In genomic region chr10:13850071-13850470, GRCm38 (mm10) we compare ENCODE assay signal across 25 mouse cellular contexts. TPM values are rescaled to one million over a fixed set of nuclear protein-coding genes. Genes with fewer than 3 reads are reported as not detected.
DNase-seq lines count a peak whose midpoint lies in the region; ATAC-seq and TF ChIP-seq lines count a peak whose summit lies in the region.
"Had no signal": no experiment of that assay in that cellular context is flagged by ENCODE, and none has a peak within 500 bp of the region (broad histone marks: within the 10 kb centered on the region; RNA-seq: fewer than 3 reads in every experiment).

No protein-coding gene starts in this region.

- H3K27ac ChIP-seq in cerebellum, adult 2 months (ENCODE audit: insufficient read depth, low read length): 0 out of 2 replicates have a peak overlapping the region, but pooled peaks have one; percentile 39
- peak overlapping the region; percentile 45 for H3K27ac ChIP-seq in hindbrain, embryonic 13.5 days
- no peak overlapping the region for H3K27ac ChIP-seq in hindbrain, embryonic 16.5 days (ENCODE audit: low read depth, low read length)
- no peak overlapping the region for H3K27ac ChIP-seq in intestine, embryonic 14.5 days (ENCODE audit: low read depth)
- H3K27ac ChIP-seq: heart, embryonic 10.5 days; hindbrain, embryonic 15.5 days; limb, embryonic 13.5 days; liver, embryonic 12.5 days had no signal

- no peak for TF ChIP-seq POLR2A in cerebellum, adult 2 months (IDR thresholded peaks at IDR 0.05; ENCODE audit: borderline replicate concordance, insufficient read depth, low read length)

- H3K27me3 ChIP-seq in cerebellum, adult 2 months (ENCODE audit: control insufficient read depth, insufficient read depth, low read length): no peaks in the 10 kb centered on the region
- H3K27me3 ChIP-seq in hindbrain, embryonic 13.5 days: no peaks in the 10 kb centered on the region
- H3K27me3 ChIP-seq in hindbrain, embryonic 16.5 days (replicated peaks; ENCODE audit: control insufficient read depth, insufficient read depth, low read length): no peaks in the 10 kb centered on the region
- no peaks in the 10 kb centered on the region for H3K27me3 ChIP-seq in intestine, embryonic 14.5 days (replicated peaks; ENCODE audit: control insufficient read depth, insufficient read depth, low read length)
- H3K27me3 ChIP-seq: hindbrain, embryonic 15.5 days; limb, embryonic 13.5 days; liver, embryonic 12.5 days had no signal

- H3K4me3 ChIP-seq in cerebellum, adult 2 months (replicated peaks; ENCODE audit: insufficient read depth, low read depth, low read length): no peak overlapping the region
- no peak overlapping the region for H3K4me3 ChIP-seq in hindbrain, embryonic 13.5 days
- H3K4me3 ChIP-seq in hindbrain, embryonic 16.5 days (ENCODE audit: low read length): no peak overlapping the region
- no peak overlapping the region for H3K4me3 ChIP-seq in intestine, embryonic 14.5 days (ENCODE audit: low read depth, low read length)
- H3K4me3 ChIP-seq: embryonic facial prominence, embryonic 10.5 days; heart, embryonic 10.5 days; hindbrain, embryonic 15.5 days; limb, embryonic 13.5 days; liver, embryonic 12.5 days had no signal

- H3K4me1 ChIP-seq in cerebellum, adult 2 months (ENCODE audit: control insufficient read depth, insufficient read depth, low read length): peaks cover under 1% of the 10 kb centered on the region; the same call in 1 of the 2 replicates
- H3K4me1 ChIP-seq in hindbrain, embryonic 13.5 days (replicated peaks): peaks cover 9% of the 10 kb centered on the region
- H3K4me1 ChIP-seq in hindbrain, embryonic 16.5 days (ENCODE audit: control insufficient read depth, insufficient read depth, low read depth, low read length): peaks cover 4% of the 10 kb centered on the region; the same call in 1 of the 2 replicates
- no peaks in the 10 kb centered on the region for H3K4me1 ChIP-seq in intestine, embryonic 14.5 days (replicated peaks; ENCODE audit: control insufficient read depth, insufficient read depth, low read length)

- no peaks in the 10 kb centered on the region for H3K9me3 ChIP-seq in hindbrain, embryonic 13.5 days
- H3K9me3 ChIP-seq in hindbrain, embryonic 16.5 days (ENCODE audit: control insufficient read depth, low read length): no peaks in the 10 kb centered on the region
- H3K9me3 ChIP-seq in intestine, embryonic 14.5 days (ENCODE audit: control insufficient read depth, low read length): no peaks in the 10 kb centered on the region
- H3K9me3 ChIP-seq: embryonic facial prominence, embryonic 10.5 days; heart, embryonic 10.5 days; hindbrain, embryonic 15.5 days; liver, embryonic 12.5 days had no signal

- WGBS in cerebellum, adult 2 months: 16% methylated on average over 3 of the region's 3 CpGs
- 19% methylated on average over 3 of the region's 3 CpGs for WGBS in hindbrain, embryonic 13.5 days
- 21% methylated on average over 3 of the region's 3 CpGs for WGBS in hindbrain, embryonic 16.5 days
- WGBS in intestine, embryonic 14.5 days: 28% methylated on average over 3 of the region's 3 CpGs

- H3K4me2 ChIP-seq in hindbrain, embryonic 13.5 days: no peak overlapping the region
- H3K4me2 ChIP-seq in hindbrain, embryonic 16.5 days (ENCODE audit: low read length): no peak overlapping the region
- no peak overlapping the region for H3K4me2 ChIP-seq in intestine, embryonic 14.5 days (ENCODE audit: low read length)
- H3K4me2 ChIP-seq: hindbrain, embryonic 15.5 days; limb, embryonic 13.5 days; liver, embryonic 12.5 days; midbrain, embryonic 11.5 days had no signal

- no peak overlapping the region for H3K9ac ChIP-seq in hindbrain, embryonic 13.5 days
- H3K9ac ChIP-seq in hindbrain, embryonic 16.5 days (ENCODE audit: low read depth, low read length): no peak overlapping the region
- H3K9ac ChIP-seq in intestine, embryonic 14.5 days (ENCODE audit: low read length): no peak overlapping the region
- H3K9ac ChIP-seq: hindbrain, embryonic 15.5 days; limb, embryonic 13.5 days; liver, embryonic 12.5 days had no signal

- no peak for DNase-seq in cerebellum, adult 2 months
- DNase-seq in A20 (ENCODE audit: low read depth, low spot score): peak; percentile 45
- no peak for DNase-seq in intestine, embryonic 14.5 days (ENCODE audit: low spot score)
- no peak for DNase-seq in heart, postnatal 14 days
- no peak for DNase-seq in gastrocnemius, postnatal 14 days
- DNase-seq: adrenal gland, postnatal 25 days; cerebellum, adult 11 months; cerebellum, postnatal 10 days; kidney, adult 2 months; kidney, postnatal 10 days; layer of hippocampus, postnatal 36 days; lung, adult 18-20 months; lung, postnatal 10 days; right cerebral cortex, adult 18-20 months; right cerebral cortex, postnatal 4 days; thymus, postnatal 14 days had no signal

- H3K36me3 ChIP-seq in hindbrain, embryonic 13.5 days: no peaks in the 10 kb centered on the region
- H3K36me3 ChIP-seq in hindbrain, embryonic 16.5 days (ENCODE audit: control insufficient read depth, insufficient read depth, low read length): peaks cover 3% of the 10 kb centered on the region; the same call in 1 of the 2 replicates
- no peaks in the 10 kb centered on the region for H3K36me3 ChIP-seq in intestine, embryonic 14.5 days (ENCODE audit: control insufficient read depth, insufficient read depth, low read length)
- H3K36me3 ChIP-seq: embryonic facial prominence, embryonic 10.5 days; heart, embryonic 10.5 days; hindbrain, embryonic 15.5 days; limb, embryonic 13.5 days; liver, embryonic 12.5 days had no signal

- no peak for ATAC-seq in cerebellum, adult (ENCODE audit: insufficient number of reproducible peaks, low FRiP score, low TSS enrichment)
- peak; percentile 37 for ATAC-seq in hindbrain, embryonic 13.5 days (ENCODE audit: low FRiP score)
- ATAC-seq in hindbrain, embryonic 16.5 days: no peak
- ATAC-seq in intestine, embryonic 14.5 days (replicated peaks; ENCODE audit: low FRiP score, low TSS enrichment, low read depth): peak; percentile 43; the same call in 1 of the 2 replicates
- ATAC-seq: liver, embryonic 12.5 days had no signal

- no peak for TF ChIP-seq CTCF in cerebellum, adult 2 months (IDR thresholded peaks at IDR 0.05; ENCODE audit: borderline replicate concordance, insufficient read depth, low read depth, low read length)

- intact Hi-C loops in heart, postnatal 14 days (cut with DNase I): no loop called here
- intact Hi-C loops in gastrocnemius, postnatal 14 days (cut with DNase I; ENCODE audit: low total_unique reads): no loop called here

RNA-seq across cellular contexts. Expression of gene Aig1, which starts 18.7 kb away (rescaled TPM):
- polyA plus RNA-seq in cerebellum, adult 2 months (2012; rRNA removed): 130 and 132 TPM in 2 replicates
- 75.3 and 76.5 TPM in 2 replicates for polyA plus RNA-seq in hindbrain, embryonic 13.5 days (2015; fragmentation: Nextera tagmentation; extraction: Ambion mirVana)
- polyA plus RNA-seq in hindbrain, embryonic 16.5 days (2015; fragmentation: Nextera tagmentation; extraction: Ambion mirVana): 102 and 116 TPM in 2 replicates
- 63.7 and 69.6 TPM in 2 replicates for polyA plus RNA-seq in intestine, embryonic 14.5 days (2014; fragmentation: Nextera tagmentation; extraction: Ambion mirVana)
- 10 to 100 TPM; 55.5 to 60.1 TPM for total RNA-seq in heart, postnatal 14 days (2021)
- 10 to 100 TPM; 34.7 to 38.2 TPM for total RNA-seq in gastrocnemius, postnatal 14 days (2021)

Comparison
In these comparisons a context has a peak if more than half of its experiments do, and no peak if none do; other contexts are left out.
1. H3K27ac ChIP-seq: peak in cerebellum, adult 2 months (single experiment) and hindbrain, embryonic 13.5 days (single experiment); none in hindbrain, embryonic 16.5 days (single experiment) and intestine, embryonic 14.5 days (single experiment).
2. ATAC-seq: peak in hindbrain, embryonic 13.5 days (single experiment) and intestine, embryonic 14.5 days (single experiment); none in cerebellum, adult (single experiment) and hindbrain, embryonic 16.5 days (single experiment).